Mouse (Mus musculus) adrenal gland, adult 18-20 months (tissue): ENCODE measurements at regions not wholly inside any gene's neighbourhood (a gene's known extent, or its start where the extent isn't known, plus 50 kb on each side); places are given as distances from the start of the nearest gene placed in this dataset.

Experiments
- DNase-seq, 2 experiments: peaks; one replicate each; pipeline ENCODE4 v3.0.0; 2021 to 2022; ENCODE audit warnings: low spot score in 2 of 2

GRCm38 (mm10) chr9:47386646-47387045 lies 143.3 kb upstream of the Cadm1 start:
- DNase-seq, result no peak

GRCm38 (mm10) chr9:47387221-47387620 lies 142.8 kb upstream of the Cadm1 start:
- no peak for DNase-seq

DNA sequence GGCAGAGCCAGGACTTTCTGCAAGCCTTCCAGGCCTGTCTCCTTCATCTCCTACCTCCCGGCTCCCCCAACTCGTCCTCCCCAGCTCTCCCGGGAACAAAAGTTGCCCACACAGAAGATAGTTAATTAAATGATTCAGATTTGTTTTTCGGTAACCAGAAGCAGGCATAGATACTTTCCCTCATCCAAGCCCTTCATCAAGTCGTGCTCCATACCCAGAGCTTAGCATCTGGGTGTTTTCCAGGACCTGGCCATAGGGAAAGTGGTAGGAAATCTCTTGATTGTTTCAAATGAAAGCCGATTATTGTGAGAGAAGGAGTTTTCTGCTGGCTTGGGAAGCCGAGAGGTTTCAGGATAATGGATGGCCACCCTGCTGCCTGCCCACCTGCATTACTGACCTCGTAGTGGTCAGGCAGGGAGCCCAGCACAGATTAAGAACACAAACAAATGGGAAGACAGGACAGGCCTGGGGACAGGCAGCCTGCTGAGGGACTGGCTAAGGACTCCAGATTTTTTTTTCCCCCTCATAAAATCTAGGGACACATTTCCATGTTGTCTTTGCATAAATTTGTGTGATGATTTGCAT lies 142.2 kb upstream of the Cadm1 start:
- no peak for DNase-seq

DNA sequence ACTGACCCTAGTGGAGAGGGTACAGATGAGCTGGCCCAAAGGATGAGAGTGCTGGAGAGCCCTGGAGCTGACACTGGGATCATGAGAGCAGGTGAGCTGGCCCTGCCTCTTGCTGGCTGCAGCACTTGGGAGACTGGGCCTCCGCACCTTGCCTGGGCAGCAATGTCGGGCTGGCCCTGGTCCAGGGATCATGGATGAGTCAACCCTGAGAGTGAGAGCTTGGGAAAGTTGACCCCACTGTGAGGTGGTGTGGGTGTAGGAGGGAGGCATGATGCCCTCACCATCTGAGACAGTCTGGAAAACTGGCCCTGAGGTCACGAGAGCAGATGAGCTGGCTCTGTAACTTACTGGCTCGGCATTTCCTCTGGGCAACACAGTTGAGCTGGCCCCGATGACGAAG lies 140.1 kb upstream of the Cadm1 start:
- DNase-seq, result no peak

- DNase-seq, result no peak
These were observed 138.3 kb upstream of the Cadm1 start for GRCm38 (mm10) chr9:47391669-47392068.

DNA sequence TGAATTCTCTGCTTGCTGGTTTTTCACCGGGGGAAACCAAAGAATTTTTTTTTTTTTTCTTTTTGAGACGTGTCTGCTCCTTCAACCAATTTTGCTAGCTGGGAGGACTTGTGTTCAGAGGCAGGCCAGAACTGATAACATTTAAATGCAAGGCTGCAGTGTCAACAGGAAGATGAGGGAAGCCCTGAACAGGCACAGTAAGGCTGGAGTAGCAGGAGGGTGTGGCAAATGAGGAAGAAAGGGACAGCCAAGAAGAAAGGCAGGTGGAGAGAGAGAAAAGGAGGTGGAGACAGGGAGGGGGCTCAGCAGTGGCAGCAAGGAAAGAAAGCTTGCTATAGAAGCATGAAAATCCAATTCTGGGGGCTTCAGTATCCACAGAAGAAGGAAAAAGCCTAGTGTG lies 130.4 kb upstream of the Cadm1 start:
- DNase-seq, result no peak

GRCm38 (mm10) chr9:47400117-47400823 lies 129.7 kb upstream of the Cadm1 start:
- no peak for DNase-seq

DNA sequence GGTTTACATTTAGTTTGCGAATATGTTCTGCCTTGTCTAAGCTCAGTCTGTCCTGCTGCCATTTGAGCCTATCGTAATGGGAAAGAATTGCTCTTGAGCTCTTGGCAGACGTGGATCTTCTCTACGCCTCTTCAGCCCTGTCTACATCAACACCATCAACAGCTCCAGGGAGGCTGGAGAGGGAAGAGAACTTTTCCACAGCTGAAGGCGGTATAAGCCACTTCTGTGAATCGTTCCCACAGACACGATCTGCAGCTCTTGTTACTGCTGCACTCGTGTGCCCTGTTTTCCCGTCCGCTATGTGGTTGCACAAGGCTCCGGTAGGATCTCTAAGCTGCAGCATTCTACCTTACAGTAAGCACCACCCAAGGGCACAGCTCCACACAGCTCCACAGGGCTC lies 128.5 kb upstream of the Cadm1 start:
- no peak for DNase-seq

DNA sequence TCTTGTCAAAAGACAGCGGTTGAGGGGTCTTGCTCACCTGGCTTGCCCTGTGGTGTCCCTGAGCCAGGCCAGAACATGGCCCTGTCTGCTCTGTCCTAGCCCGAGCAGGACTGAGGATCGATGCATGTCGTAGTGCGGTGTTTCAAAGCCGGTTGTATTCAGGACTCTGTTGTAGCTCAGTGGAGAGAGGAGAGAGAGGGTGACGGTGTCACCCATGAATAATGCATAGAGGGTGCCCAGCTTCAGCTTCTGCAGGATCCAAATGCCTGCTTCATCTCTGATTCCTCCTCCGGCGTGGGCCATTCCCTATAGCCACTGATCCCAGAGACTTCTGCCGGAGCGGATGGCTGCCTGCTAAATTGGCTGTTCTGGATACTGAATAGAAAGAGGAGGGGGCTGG lies 126.7 kb upstream of the Cadm1 start:
- no peak for DNase-seq

GRCm38 (mm10) chr9:47404821-47405220 lies 125.2 kb upstream of the Cadm1 start:
- DNase-seq, result no peak

- no peak for DNase-seq
These were observed 124.4 kb upstream of the Cadm1 start for GRCm38 (mm10) chr9:47405547-47405946.

- no peak for DNase-seq
These were observed 122.8 kb upstream of the Cadm1 start for GRCm38 (mm10) chr9:47407007-47407670.

GRCm38 (mm10) chr9:47408061-47408460 lies 121.9 kb upstream of the Cadm1 start:
- no peak for DNase-seq

DNA sequence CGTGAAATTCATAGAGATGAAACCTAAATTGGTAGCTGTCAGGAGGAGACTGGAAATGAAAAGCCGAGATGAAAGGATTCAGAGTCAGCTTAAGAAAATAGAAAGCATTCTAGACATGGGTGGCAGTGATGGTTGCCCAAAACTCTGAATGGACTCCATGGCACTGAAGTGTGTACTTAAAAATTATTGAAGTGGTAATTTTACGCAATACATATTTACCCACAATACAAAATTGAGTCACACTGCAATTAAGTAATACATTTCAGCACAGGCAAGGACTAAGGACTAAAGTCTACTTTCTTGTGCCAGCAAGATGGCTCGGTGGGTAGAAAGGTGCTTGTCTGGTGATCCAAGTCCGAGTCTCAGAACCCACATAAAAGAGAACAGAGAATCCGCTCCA lies 120.4 kb upstream of the Cadm1 start:
- no peak for DNase-seq

GRCm38 (mm10) chr9:47412786-47413185 lies 117.2 kb upstream of the Cadm1 start:
- peak in 1 of 2 experiments; percentile 8 for DNase-seq

- DNase-seq, result no peak
These were observed 115.5 kb upstream of the Cadm1 start for GRCm38 (mm10) chr9:47414350-47414988.

DNA sequence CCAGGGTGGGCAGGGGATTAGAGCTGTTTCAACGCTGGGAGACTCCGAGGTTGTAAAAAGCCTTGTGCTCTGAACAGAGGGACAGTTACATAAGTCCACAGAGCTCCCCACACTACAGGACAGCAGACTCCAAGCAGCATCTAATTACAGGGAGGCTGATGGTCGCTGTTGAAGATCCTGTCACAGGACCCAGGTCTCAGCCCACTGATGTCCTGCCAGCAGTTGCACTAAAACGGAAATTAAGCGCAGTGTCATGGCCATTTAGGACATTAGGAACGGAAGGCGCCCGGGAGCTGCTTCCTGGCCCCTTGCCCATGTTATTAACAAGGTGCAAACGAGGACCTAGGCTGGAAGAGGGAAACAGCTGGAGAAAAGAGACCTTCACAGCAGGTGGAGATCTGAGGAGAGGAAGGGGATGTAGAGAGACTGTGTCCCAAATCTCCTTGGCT lies 107.8 kb upstream of the Cadm1 start:
- peak; percentile 30 to 34 for DNase-seq

DNA sequence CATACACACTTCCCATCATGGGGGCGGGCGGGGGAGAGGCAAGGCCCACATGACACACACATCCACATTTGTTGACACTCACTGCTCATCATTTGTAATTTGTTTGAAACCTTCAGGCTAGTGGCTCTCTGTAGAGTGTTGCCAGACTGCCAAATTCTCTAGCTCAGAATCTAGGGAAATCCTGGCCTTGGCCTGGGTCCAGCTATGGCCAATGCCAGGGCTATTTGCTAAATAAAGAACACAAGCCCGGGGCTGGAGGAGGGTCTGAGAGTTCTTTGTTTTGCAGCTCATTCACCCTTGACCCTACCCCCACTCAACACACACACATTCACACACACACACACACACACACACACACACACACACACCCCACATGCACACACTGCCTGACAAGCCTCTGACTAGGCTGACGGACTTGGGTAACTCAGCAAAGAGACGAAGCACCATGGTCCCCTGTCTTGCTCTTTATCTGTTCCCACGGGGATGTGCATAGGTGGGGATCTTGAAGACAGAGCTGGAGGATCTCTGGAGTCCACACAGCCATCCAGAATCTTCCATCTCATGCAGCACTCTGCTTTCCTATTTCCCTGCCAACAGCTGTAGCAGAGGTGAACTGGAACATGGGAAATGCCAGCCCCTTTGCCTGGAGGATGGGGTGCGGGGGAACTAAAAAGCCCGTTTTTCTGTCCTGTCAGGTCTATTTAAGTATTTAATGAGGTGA lies 107.1 kb upstream of the Cadm1 start:
- peak; percentile 72 to 73 for DNase-seq

GRCm38 (mm10) chr9:47423462-47423832 lies 106.5 kb upstream of the Cadm1 start:
- DNase-seq, result no peak

DNA sequence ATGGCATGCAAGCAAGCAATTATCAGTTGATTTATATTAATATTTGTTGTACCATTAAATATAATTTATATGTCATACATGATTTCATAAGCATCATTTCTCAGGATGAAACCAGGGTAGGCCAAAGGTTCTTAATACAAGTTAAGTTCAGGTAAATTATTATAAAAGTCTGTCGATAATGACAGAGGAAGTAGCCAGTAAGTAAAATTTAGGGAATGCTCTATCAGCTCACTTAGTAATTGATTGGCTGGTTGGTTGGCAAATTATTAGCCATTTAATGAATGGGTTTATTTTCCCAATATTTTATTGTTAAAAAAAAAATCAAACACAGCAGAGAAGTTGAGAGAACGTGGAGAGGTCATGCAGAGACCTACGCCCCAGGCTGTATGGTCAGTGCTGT lies 105.8 kb upstream of the Cadm1 start:
- no peak for DNase-seq

DNA sequence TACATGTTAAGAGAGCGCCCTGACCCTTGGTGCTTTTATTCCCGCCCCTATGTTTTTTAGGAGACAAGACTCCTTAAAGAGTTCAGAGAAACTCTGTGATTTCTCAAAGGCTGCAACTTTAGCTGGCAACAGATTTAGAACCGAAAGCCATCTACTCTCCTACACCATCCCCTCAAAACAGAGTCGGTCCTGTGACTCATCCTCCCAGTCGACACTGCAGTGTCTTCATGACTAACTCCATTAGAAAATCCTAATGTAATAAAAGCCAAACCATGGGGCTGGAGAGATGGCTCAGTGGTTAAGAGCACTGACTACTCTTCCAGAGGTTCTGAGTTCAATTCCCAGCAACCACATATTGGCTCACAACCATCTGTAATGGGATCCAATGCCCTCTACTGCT lies 103.3 kb upstream of the Cadm1 start:
- DNase-seq, result no peak
